Mouse (Mus musculus): ENCODE data around the gene Gm773. TPM values are rescaled to one million over a fixed set of nuclear protein-coding genes. Genes with fewer than 3 reads are reported as not detected.
"Not testable (repeated sequence)": the region's sequence is repeated elsewhere in the genome, so short reads cannot be mapped to it uniquely, and the experiment has no call there.

The Gm773 gene
- polyA plus RNA-seq (2014; fragmentation: Nextera tagmentation; extraction: Ambion mirVana), result not detected in 2 replicates

DNA sequence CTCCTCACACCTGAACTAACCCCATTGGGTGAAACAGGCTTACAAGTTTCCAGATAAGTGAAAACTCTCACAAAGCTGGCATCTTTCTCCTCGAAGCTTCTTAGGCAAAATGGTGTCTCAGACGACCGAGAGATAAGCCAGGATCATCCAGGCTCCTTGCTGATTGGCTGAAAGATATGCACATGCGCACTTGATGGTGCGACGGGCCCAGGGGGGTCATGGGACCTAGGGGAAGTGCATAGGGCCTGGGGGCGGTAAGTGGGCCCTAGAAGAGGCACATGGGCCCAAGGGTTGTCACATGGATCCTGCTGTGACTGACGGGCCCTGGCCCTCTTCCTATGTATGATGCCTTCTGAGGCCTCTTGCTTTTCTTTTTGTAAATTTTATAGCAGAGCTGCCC is at the start of gene Gm773:
Gm773 (minus strand) TSS at position 111 of the 400 bp plus-strand sequence.
- no peaks in the 10 kb centered on the region for H3K36me3 ChIP-seq (ENCODE audit: control insufficient read depth, insufficient read depth, low read length)
- no peak within 1 kb of the TSS for H3K4me3 ChIP-seq (ENCODE audit: low read depth, low read length)
- no peak for ATAC-seq (replicated peaks; ENCODE audit: low FRiP score)
- H3K4me1 ChIP-seq (replicated peaks; ENCODE audit: control insufficient read depth, insufficient read depth, low read length), result no peaks in the 10 kb centered on the region
- no peaks in the 10 kb centered on the region for H3K9me3 ChIP-seq (ENCODE audit: control insufficient read depth, low read length)
- H3K27me3 ChIP-seq (ENCODE audit: control insufficient read depth, insufficient read depth, low read length), result no peaks in the 10 kb centered on the region
- no peak within 1 kb of the TSS for H3K4me2 ChIP-seq (ENCODE audit: low read depth, low read length, severe bottlenecking)
- H3K9ac ChIP-seq (ENCODE audit: low read length), result no peak within 1 kb of the TSS
- 90% methylated on average over 8 of the region's 8 CpGs for WGBS
- DNase-seq (ENCODE audit: low spot score), result no peak
- H3K27ac ChIP-seq (ENCODE audit: low read depth, low read length), result no peak within 1 kb of the TSS

DNA sequence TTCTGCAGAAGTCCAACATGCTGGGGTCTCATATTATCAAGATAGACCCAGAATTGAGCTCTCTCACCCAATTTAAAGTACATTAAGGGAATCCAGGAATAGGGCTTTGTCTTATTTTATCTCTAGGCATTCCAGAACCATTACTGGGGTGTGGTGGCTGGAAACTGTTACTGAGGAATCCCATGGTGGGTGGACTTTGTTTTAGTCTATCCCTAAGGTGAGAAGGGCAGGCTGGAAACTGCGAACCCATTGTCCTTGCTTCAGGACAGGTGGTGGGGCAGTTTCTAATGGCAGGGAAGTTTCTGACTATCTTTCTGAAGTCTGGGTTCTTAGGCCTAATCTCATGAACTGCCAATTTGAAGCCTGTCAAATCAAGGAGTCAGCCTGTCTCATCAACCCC is 26.2 kb downstream of the Gm773 start:
- ATAC-seq (replicated peaks; ENCODE audit: low FRiP score); H3K27me3 ChIP-seq (ENCODE audit: control insufficient read depth, insufficient read depth, low read length); H3K9me3 ChIP-seq (ENCODE audit: control insufficient read depth, low read length): not testable (repeated sequence)

DNA sequence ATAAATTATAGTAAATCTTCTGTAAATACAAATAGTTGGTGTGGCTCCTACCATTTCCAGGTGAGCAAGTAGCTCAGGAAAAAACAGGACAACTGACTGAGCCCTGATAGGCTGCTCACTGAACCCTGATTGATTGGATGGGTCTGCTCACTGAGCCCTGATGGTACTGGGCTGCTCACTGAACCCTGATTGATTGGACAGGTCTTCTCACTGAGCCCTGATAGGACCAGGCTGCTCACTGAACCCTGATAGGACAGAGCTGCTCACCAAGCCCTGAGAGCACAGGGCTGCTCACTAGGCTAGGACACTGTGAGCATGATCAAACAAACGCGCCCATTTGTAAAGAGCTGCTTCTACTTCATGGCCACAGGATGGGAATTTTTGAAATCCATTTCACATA is 61.3 kb downstream of the Gm773 start:
- Histone ChIP-seq H3K27me3 (ENCODE audit: control insufficient read depth, insufficient read depth, low read length) (no peaks in the 10 kb centered on the region), H3K4me1 (replicated peaks; ENCODE audit: control insufficient read depth, insufficient read depth, low read length) (no peaks in the 10 kb centered on the region), H3K27ac (ENCODE audit: low read depth, low read length) (no peak overlapping the region), H3K4me3 (ENCODE audit: low read depth, low read length) (no peak overlapping the region), H3K9me3 (ENCODE audit: control insufficient read depth, low read length) (no peaks in the 10 kb centered on the region), H3K4me2 (ENCODE audit: low read depth, low read length, severe bottlenecking) (no peak overlapping the region), H3K9ac (ENCODE audit: low read length) (no peak overlapping the region), H3K36me3 (ENCODE audit: control insufficient read depth, insufficient read depth, low read length) (no peaks in the 10 kb centered on the region)
- 89% methylated on average over 2 of the region's 2 CpGs for WGBS
- no peak for ATAC-seq (replicated peaks; ENCODE audit: low FRiP score)
- no peak for DNase-seq (ENCODE audit: low spot score)

More for the DNA sequence above, 26.2 kb downstream of the Gm773 start:
- not testable (repeated sequence) for H3K4me2 ChIP-seq (ENCODE audit: low read depth, low read length, severe bottlenecking); DNase-seq (ENCODE audit: low spot score); H3K4me1 ChIP-seq (replicated peaks; ENCODE audit: control insufficient read depth, insufficient read depth, low read length); H3K4me3 ChIP-seq (ENCODE audit: low read depth, low read length); H3K9ac ChIP-seq (ENCODE audit: low read length); H3K27ac ChIP-seq (ENCODE audit: low read depth, low read length); H3K36me3 ChIP-seq (ENCODE audit: control insufficient read depth, insufficient read depth, low read length)
- no CpG with 5 or more reads among the region's 1 CpGs for WGBS

Other genes starting within 250 kb of the Gm773 start
- 0.31 and 0.53 TPM in 2 replicates for gene 3830403N18Rik, start 76.3 kb downstream of the Gm773 start, polyA plus RNA-seq (2014; fragmentation: Nextera tagmentation; extraction: Ambion mirVana)
- gene Zfp449, start 133.5 kb upstream of the Gm773 start, polyA plus RNA-seq (2014; fragmentation: Nextera tagmentation; extraction: Ambion mirVana), result 8.3 and 8.9 TPM in 2 replicates
- 4.3 and 4.6 TPM in 2 replicates for gene Smim10l2a, start 161.7 kb upstream of the Gm773 start, polyA plus RNA-seq (2014; fragmentation: Nextera tagmentation; extraction: Ambion mirVana)
- gene Gm2174, start 235.1 kb upstream of the Gm773 start, polyA plus RNA-seq (2014; fragmentation: Nextera tagmentation; extraction: Ambion mirVana), result 1.1 and 1.3 TPM in 2 replicates
- gene Ints6l, start 242.0 kb upstream of the Gm773 start, polyA plus RNA-seq (2014; fragmentation: Nextera tagmentation; extraction: Ambion mirVana), result 19.2 and 23.4 TPM in 2 replicates

All from forebrain, embryonic 11.5 days (tissue).